Mouse (Mus musculus): ENCODE results near the gene Pik3cg.
A peak's percentile ranks its signal among the peaks of the same experiment; 100 is the strongest.
"Not testable (repeated sequence)": the region's sequence is repeated elsewhere in the genome, so short reads cannot be mapped to it uniquely, and the experiment has no call there.

Gene Pik3cg

GRCm38 (mm10) chr12:32207948-32208891 is at the start of gene Pik3cg:
Gene Pik3cg (minus strand): TSS chr12:32208659.
- peak; percentile 96 for DNase-seq

- DNase-seq, result no peak
Measured at GRCm38 (mm10) chr12:32248483-32248882, 40.0 kb upstream of the Pik3cg start.

- DNase-seq, result no peak
Measured at GRCm38 (mm10) chr12:32245566-32246233, 37.2 kb upstream of the Pik3cg start.

GRCm38 (mm10) chr12:32243586-32243985 is 35.1 kb upstream of the Pik3cg start:
- DNase-seq, result no peak

- not testable (repeated sequence) for DNase-seq
Measured at GRCm38 (mm10) chr12:32239134-32239533, 30.7 kb upstream of the Pik3cg start.

GRCm38 (mm10) chr12:32238433-32238832 is 30.0 kb upstream of the Pik3cg start:
- peak; percentile 76 for DNase-seq

- peak; percentile 52 for DNase-seq
Measured at GRCm38 (mm10) chr12:32237839-32238238, 29.4 kb upstream of the Pik3cg start.

GRCm38 (mm10) chr12:32237139-32237538 is 28.7 kb upstream of the Pik3cg start:
- peak; percentile 55 for DNase-seq

GRCm38 (mm10) chr12:32236450-32236849 is 28.0 kb upstream of the Pik3cg start:
- no peak for DNase-seq

GRCm38 (mm10) chr12:32233871-32234270 is 25.4 kb upstream of the Pik3cg start:
- peak; percentile 70 for DNase-seq

GRCm38 (mm10) chr12:32231398-32231797 is 22.9 kb upstream of the Pik3cg start:
- DNase-seq, result no peak

- no peak for DNase-seq
Measured at GRCm38 (mm10) chr12:32223629-32224028, 15.2 kb upstream of the Pik3cg start.

GRCm38 (mm10) chr12:32222758-32223385 is 14.4 kb upstream of the Pik3cg start:
- DNase-seq, result peak; percentile 61

- peak; percentile 66 for DNase-seq
Measured at GRCm38 (mm10) chr12:32220387-32220786, 11.9 kb upstream of the Pik3cg start.

- DNase-seq, result peak; percentile 87
Measured at GRCm38 (mm10) chr12:32215143-32215542, 6.7 kb upstream of the Pik3cg start.

GRCm38 (mm10) chr12:32212702-32213101 is 4.2 kb upstream of the Pik3cg start:
- DNase-seq, result peak; percentile 76

GRCm38 (mm10) chr12:32212156-32212555 is 3.7 kb upstream of the Pik3cg start:
- peak; percentile 80 for DNase-seq

GRCm38 (mm10) chr12:32211257-32211656 is 2.8 kb upstream of the Pik3cg start:
- DNase-seq, result peak; percentile 49

- peak; percentile 86 for DNase-seq
Measured at GRCm38 (mm10) chr12:32208951-32209350, 492 bp upstream of the Pik3cg start.

GRCm38 (mm10) chr12:32207141-32207540 is 1.3 kb downstream of the Pik3cg start:
- peak; percentile 49 for DNase-seq

- DNase-seq, result peak; percentile 3
Measured at GRCm38 (mm10) chr12:32203695-32204094, 4.8 kb downstream of the Pik3cg start.

GRCm38 (mm10) chr12:32202583-32202982 is 5.9 kb downstream of the Pik3cg start:
- DNase-seq, result no peak

- no peak for DNase-seq
Measured at GRCm38 (mm10) chr12:32201932-32202331, 6.5 kb downstream of the Pik3cg start.
